Mouse (Mus musculus): ENCODE results near the gene Cdh18. TPM values are rescaled to one million over a fixed set of nuclear protein-coding genes. Genes with fewer than 3 reads are reported as not detected.

Cdh18 gene
- total and polyA plus RNA-seq, 2 experiments: 0.18 to 0.28 TPM

DNA sequence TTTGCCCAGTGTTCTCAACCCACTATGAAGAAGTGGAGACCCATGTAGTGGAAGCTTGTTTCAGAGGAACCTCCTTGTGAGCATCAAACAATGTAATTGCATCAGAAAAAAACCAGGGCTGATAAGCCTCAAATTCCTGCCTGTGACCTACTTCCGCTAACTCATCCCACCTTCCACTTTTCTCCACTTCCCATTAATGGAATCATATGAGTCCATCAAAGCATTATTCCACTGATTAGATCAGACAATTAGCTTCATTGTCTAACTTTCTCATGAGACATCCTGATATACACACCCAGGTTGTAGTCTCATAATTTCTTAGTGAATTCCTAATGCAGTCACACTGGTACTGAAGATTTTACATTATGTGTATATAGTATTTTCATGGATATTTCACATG lies 859.4 kb downstream of the Cdh18 start:
- H3K9ac ChIP-seq (ENCODE audit: low read depth, low read length): no peak overlapping the region
- no peak for DNase-seq (ENCODE audit: extremely low read depth, low read depth, low spot score)
- no peaks in the 10 kb centered on the region for H3K27me3 ChIP-seq (ENCODE audit: control insufficient read depth, insufficient read depth, low read length)
- H3K27ac ChIP-seq (replicated peaks; ENCODE audit: insufficient read depth, low read depth, low read length): no peak overlapping the region
- no peaks in the 10 kb centered on the region for H3K79me2 ChIP-seq (ENCODE audit: control insufficient read depth, insufficient read depth, low read length)
- no peaks in the 10 kb centered on the region for H3K4me1 ChIP-seq (ENCODE audit: control insufficient read depth, insufficient read depth, low read length)
- WGBS: 77% methylated on average over 1 of the region's 1 CpGs
- H3K36me3 ChIP-seq (ENCODE audit: control insufficient read depth, insufficient read depth, low read length): no peaks in the 10 kb centered on the region
- no peak overlapping the region for H3K4me3 ChIP-seq (ENCODE audit: insufficient read depth, low read depth, low read length)
- TF ChIP-seq CTCF (IDR thresholded peaks at IDR 0.05; ENCODE audit: low read depth, low read length): no peak
- no peak for TF ChIP-seq POLR2A (IDR thresholded peaks at IDR 0.05; ENCODE audit: extremely low read depth, insufficient read depth, low read length)

- Histone ChIP-seq H3K79me2 (ENCODE audit: control insufficient read depth, insufficient read depth, low read length) (no peaks in the 10 kb centered on the region), H3K4me3 (ENCODE audit: insufficient read depth, low read depth, low read length) (no peak overlapping the region), H3K27ac (replicated peaks; ENCODE audit: insufficient read depth, low read depth, low read length) (no peak overlapping the region), H3K9ac (ENCODE audit: low read depth, low read length) (no peak overlapping the region), H3K27me3 (ENCODE audit: control insufficient read depth, insufficient read depth, low read length) (no peaks in the 10 kb centered on the region), H3K36me3 (ENCODE audit: control insufficient read depth, insufficient read depth, low read length) (no peaks in the 10 kb centered on the region), H3K4me1 (ENCODE audit: control insufficient read depth, insufficient read depth, low read length) (no peaks in the 10 kb centered on the region)
- no peak for TF ChIP-seq POLR2A (IDR thresholded peaks at IDR 0.05; ENCODE audit: extremely low read depth, insufficient read depth, low read length)
- no peak for TF ChIP-seq CTCF (IDR thresholded peaks at IDR 0.05; ENCODE audit: low read depth, low read length)
- 59% methylated on average over 5 of the region's 5 CpGs for WGBS
- DNase-seq (ENCODE audit: extremely low read depth, low read depth, low spot score): no peak
Measured at GRCm38 (mm10) chr15:23416450-23417080, 867.7 kb downstream of the Cdh18 start.

- H3K27ac ChIP-seq (replicated peaks; ENCODE audit: insufficient read depth, low read depth, low read length): no peak overlapping the region
- H3K9ac ChIP-seq (ENCODE audit: low read depth, low read length): no peak overlapping the region
- no peaks in the 10 kb centered on the region for H3K79me2 ChIP-seq (ENCODE audit: control insufficient read depth, insufficient read depth, low read length)
- TF ChIP-seq CTCF (IDR thresholded peaks at IDR 0.05; ENCODE audit: low read depth, low read length) (no peak), POLR2A (IDR thresholded peaks at IDR 0.05; ENCODE audit: extremely low read depth, insufficient read depth, low read length) (no peak)
- no peak overlapping the region for H3K4me3 ChIP-seq (ENCODE audit: insufficient read depth, low read depth, low read length)
- DNase-seq (ENCODE audit: extremely low read depth, low read depth, low spot score): no peak
- no peaks in the 10 kb centered on the region for H3K36me3 ChIP-seq (ENCODE audit: control insufficient read depth, insufficient read depth, low read length)
- H3K27me3 ChIP-seq (ENCODE audit: control insufficient read depth, insufficient read depth, low read length): no peaks in the 10 kb centered on the region
- no peaks in the 10 kb centered on the region for H3K4me1 ChIP-seq (ENCODE audit: control insufficient read depth, insufficient read depth, low read length)
Measured at GRCm38 (mm10) chr15:23418158-23418557, 869.3 kb downstream of the Cdh18 start.

- DNase-seq (ENCODE audit: extremely low read depth, low read depth, low spot score): no peak
Measured at GRCm38 (mm10) chr15:23420010-23420409, 871.2 kb downstream of the Cdh18 start.

GRCm38 (mm10) chr15:23430021-23430420 lies 881.2 kb downstream of the Cdh18 start:
- H3K36me3 ChIP-seq (ENCODE audit: control insufficient read depth, insufficient read depth, low read length): no peaks in the 10 kb centered on the region
- no peaks in the 10 kb centered on the region for H3K4me1 ChIP-seq (ENCODE audit: control insufficient read depth, insufficient read depth, low read length)
- H3K4me3 ChIP-seq (ENCODE audit: insufficient read depth, low read depth, low read length): no peak overlapping the region
- H3K79me2 ChIP-seq (ENCODE audit: control insufficient read depth, insufficient read depth, low read length): no peaks in the 10 kb centered on the region
- 77% methylated on average over 5 of the region's 5 CpGs for WGBS
- no peak for DNase-seq (ENCODE audit: extremely low read depth, low read depth, low spot score)
- no peak overlapping the region for H3K27ac ChIP-seq (replicated peaks; ENCODE audit: insufficient read depth, low read depth, low read length)
- no peak overlapping the region for H3K9ac ChIP-seq (ENCODE audit: low read depth, low read length)
- no peak for TF ChIP-seq POLR2A (IDR thresholded peaks at IDR 0.05; ENCODE audit: extremely low read depth, insufficient read depth, low read length)
- TF ChIP-seq CTCF (IDR thresholded peaks at IDR 0.05; ENCODE audit: low read depth, low read length): no peak
- H3K27me3 ChIP-seq (ENCODE audit: control insufficient read depth, insufficient read depth, low read length): no peaks in the 10 kb centered on the region

More at GRCm38 (mm10) chr15:23420010-23420409, 871.2 kb downstream of the Cdh18 start:
- no peaks in the 10 kb centered on the region for H3K4me1 ChIP-seq (ENCODE audit: control insufficient read depth, insufficient read depth, low read length)
- no peaks in the 10 kb centered on the region for H3K79me2 ChIP-seq (ENCODE audit: control insufficient read depth, insufficient read depth, low read length)
- 54% methylated on average over 3 of the region's 3 CpGs for WGBS
- H3K4me3 ChIP-seq (ENCODE audit: insufficient read depth, low read depth, low read length): no peak overlapping the region
- no peaks in the 10 kb centered on the region for H3K27me3 ChIP-seq (ENCODE audit: control insufficient read depth, insufficient read depth, low read length)
- no peak for TF ChIP-seq POLR2A (IDR thresholded peaks at IDR 0.05; ENCODE audit: extremely low read depth, insufficient read depth, low read length)
- no peak for TF ChIP-seq CTCF (IDR thresholded peaks at IDR 0.05; ENCODE audit: low read depth, low read length)
- no peak overlapping the region for H3K27ac ChIP-seq (replicated peaks; ENCODE audit: insufficient read depth, low read depth, low read length)
- H3K9ac ChIP-seq (ENCODE audit: low read depth, low read length): no peak overlapping the region
- no peaks in the 10 kb centered on the region for H3K36me3 ChIP-seq (ENCODE audit: control insufficient read depth, insufficient read depth, low read length)

DNA sequence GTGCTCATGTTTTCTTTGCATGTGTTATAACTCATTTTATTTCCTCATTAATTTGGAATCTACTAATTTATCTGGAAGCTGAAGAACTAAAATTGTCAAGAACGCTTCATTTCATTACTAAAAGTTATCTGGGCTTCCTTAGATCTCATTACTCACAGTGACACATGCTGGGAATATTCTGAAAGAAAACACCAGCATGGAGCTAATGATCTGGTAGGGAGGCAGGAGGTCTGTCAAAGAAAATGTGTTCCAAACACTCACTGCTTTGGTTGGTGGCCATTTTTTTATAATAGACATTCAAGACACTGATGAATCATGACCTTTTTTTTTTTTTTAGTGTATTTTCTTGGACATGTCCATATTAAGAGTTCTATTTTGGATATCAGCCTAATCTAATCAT lies 899.7 kb downstream of the Cdh18 start:
- Histone ChIP-seq H3K4me1 (ENCODE audit: control insufficient read depth, insufficient read depth, low read length) (no peaks in the 10 kb centered on the region), H3K27me3 (ENCODE audit: control insufficient read depth, insufficient read depth, low read length) (no peaks in the 10 kb centered on the region), H3K27ac (replicated peaks; ENCODE audit: insufficient read depth, low read depth, low read length) (no peak overlapping the region), H3K79me2 (ENCODE audit: control insufficient read depth, insufficient read depth, low read length) (no peaks in the 10 kb centered on the region), H3K4me3 (ENCODE audit: insufficient read depth, low read depth, low read length) (no peak overlapping the region), H3K9ac (ENCODE audit: low read depth, low read length) (no peak overlapping the region), H3K36me3 (ENCODE audit: control insufficient read depth, insufficient read depth, low read length) (no peaks in the 10 kb centered on the region)
- 66% methylated on average over 1 of the region's 1 CpGs for WGBS
- DNase-seq (ENCODE audit: extremely low read depth, low read depth, low spot score): no peak
- TF ChIP-seq CTCF (IDR thresholded peaks at IDR 0.05; ENCODE audit: low read depth, low read length) (no peak), POLR2A (IDR thresholded peaks at IDR 0.05; ENCODE audit: extremely low read depth, insufficient read depth, low read length) (no peak)

Measured in liver, adult 2 months (tissue).